Mouse (Mus musculus) heart, embryonic 13.5 days (tissue): ENCODE results near the gene Il6st. TPM values are rescaled to one million over a fixed set of nuclear protein-coding genes. Genes with fewer than 3 reads are reported as not detected.

ENCODE experiments used
- ATAC-seq: fragments of 200-750 bp; cut with Nextera tagmentation; 2 replicates; pipeline ENCODE4 v1.8.0; 2017; ENCODE audit warnings: moderate TSS enrichment; ENCODE audit not compliant: insufficient number of reproducible peaks, low FRiP score, low TSS enrichment; ENCODE audit errors: extremely low read depth
- H3K27ac ChIP-seq: fragments of 300-500 bp; sonication (generic); replicated peaks from 2 replicates; pipeline ENCODE4 v1.5.1; 2015; ENCODE audit warnings: moderate library complexity, mild to moderate bottlenecking, inconsistent platforms
- H3K27me3 ChIP-seq: fragments of 300-500 bp; sonication (generic); replicated peaks from 2 replicates; pipeline ENCODE4 v1.6.1; 2015; ENCODE audit warnings: mild to moderate bottlenecking, inconsistent platforms
- H3K36me3 ChIP-seq: fragments of 300-500 bp; sonication (generic); 2 replicates; pipeline ENCODE4 v1.6.1; 2015; ENCODE audit warnings: mild to moderate bottlenecking, inconsistent platforms
- H3K4me1 ChIP-seq: fragments of 300-500 bp; sonication (generic); 2 replicates; pipeline ENCODE4 v1.6.1; 2015; ENCODE audit warnings: inconsistent platforms
- H3K4me2 ChIP-seq: fragments of 300-500 bp; sonication (generic); 2 replicates; pipeline ENCODE4 v1.6.1; 2015; ENCODE audit warnings: inconsistent platforms, mild to moderate bottlenecking, moderate library complexity
- H3K4me3 ChIP-seq: fragments of 300-500 bp; sonication (generic); 2 replicates; pipeline ENCODE4 v1.5.1; 2015; ENCODE audit warnings: moderate library complexity, mild to moderate bottlenecking, inconsistent platforms
- H3K9ac ChIP-seq: fragments of 300-500 bp; sonication (generic); 2 replicates; pipeline ENCODE4 v1.6.1; 2015; ENCODE audit warnings: inconsistent platforms, mild to moderate bottlenecking, moderate library complexity
- H3K9me3 ChIP-seq: fragments of 300-500 bp; sonication (generic); 2 replicates; pipeline ENCODE4 v1.6.1; 2016; ENCODE audit warnings: inconsistent platforms
- WGBS: fragments of 180-500 bp; shearing (Covaris S2); methylation state at CpG from one replicate; pipeline ENCODE4 v1.1.7; 2015; ENCODE audit warnings: mixed read lengths; 5-methylcytosine and 5-hydroxymethylcytosine counted together
- polyA plus RNA-seq: library from polyadenylated mRNA; unstranded; fragments of >200 nt; fragmentation: Nextera tagmentation; extraction: Ambion mirVana; gene quantifications from 2 replicates; pipeline ENCODE4 v1.2.1, GENCODE M21; 2015

Gene Il6st
- polyA plus RNA-seq, 1 experiment from 2014 or later: 42.1 TPM

DNA sequence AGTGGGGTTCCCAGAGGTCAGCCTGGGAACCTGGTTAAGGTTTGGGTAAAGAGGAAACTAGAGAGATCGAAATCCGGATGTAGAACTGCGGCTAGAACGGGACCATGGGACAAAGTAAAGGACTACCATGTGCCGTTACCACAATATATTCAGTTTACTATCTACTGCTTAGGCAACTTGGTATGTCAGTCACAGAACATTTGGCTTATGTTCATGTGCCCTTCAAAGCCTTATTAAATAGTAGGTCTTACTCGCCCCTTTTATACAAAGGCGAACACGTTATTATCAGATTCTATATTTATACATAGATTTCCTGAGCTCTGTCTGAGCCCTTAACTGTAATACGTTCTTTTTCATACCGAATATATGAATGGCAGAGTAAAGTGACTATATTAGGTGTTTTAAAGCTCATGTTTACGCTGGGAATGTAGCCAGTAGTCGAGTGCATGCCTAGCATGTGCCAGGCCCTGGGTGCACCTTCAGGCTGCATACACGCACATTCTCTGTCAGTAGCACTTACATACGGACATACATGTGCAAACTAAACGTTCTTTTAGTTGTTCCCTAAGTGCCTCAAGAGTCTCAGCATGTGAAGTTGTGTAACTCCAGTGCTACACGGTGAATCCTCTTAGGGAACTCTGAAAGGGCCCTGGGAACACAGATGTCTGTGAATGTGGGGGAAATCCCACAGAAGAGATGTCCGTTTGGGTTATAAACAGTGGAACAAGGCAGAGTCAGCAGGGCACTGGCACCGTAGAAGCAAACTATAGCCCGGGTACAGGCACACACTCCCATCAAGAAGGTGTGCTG lies 2.5 kb downstream of the Il6st start:
- Histone ChIP-seq H3K4me2 (peak overlapping the region; percentile 84), H3K4me1 (peaks cover 53% of the 10 kb centered on the region), H3K27ac (peak overlapping the region; percentile 46), H3K9me3 (no peaks in the 10 kb centered on the region), H3K4me3 (peak overlapping the region; percentile 77), H3K27me3 (no peaks in the 10 kb centered on the region), H3K36me3 (no peaks in the 10 kb centered on the region; the same call in 1 of the 2 replicates), H3K9ac (peak overlapping the region; percentile 69)
- 65% methylated on average over 19 of the region's 19 CpGs for WGBS
- no peak for ATAC-seq

DNA sequence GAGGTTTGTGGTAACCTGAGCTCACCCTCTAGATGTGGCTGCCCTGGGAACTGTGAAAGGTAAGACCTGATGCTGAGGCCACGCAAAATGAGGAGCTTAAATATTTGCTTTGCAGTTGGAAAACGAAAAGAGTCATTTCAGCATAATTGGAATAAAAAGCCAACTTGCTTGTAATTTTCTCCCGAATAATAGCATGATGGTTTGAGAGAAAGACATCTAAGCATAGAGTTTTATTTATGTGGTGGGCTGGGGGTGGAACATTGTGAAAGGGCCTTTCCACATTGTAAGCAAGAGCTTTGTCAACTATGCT lies 3.0 kb downstream of the Il6st start:
- H3K27me3 ChIP-seq: no peaks in the 10 kb centered on the region
- ATAC-seq: no peak
- no peaks in the 10 kb centered on the region; the same call in 1 of the 2 replicates for H3K36me3 ChIP-seq
- H3K4me1 ChIP-seq: peaks cover 56% of the 10 kb centered on the region
- peak overlapping the region; percentile 84 for H3K4me2 ChIP-seq
- no peaks in the 10 kb centered on the region for H3K9me3 ChIP-seq
- peak overlapping the region; percentile 15 for H3K9ac ChIP-seq
- peak overlapping the region; percentile 77; the same call in 1 of the 2 replicates for H3K4me3 ChIP-seq
- H3K27ac ChIP-seq: peak overlapping the region; percentile 46
- 85% methylated on average over 3 of the region's 3 CpGs for WGBS

DNA sequence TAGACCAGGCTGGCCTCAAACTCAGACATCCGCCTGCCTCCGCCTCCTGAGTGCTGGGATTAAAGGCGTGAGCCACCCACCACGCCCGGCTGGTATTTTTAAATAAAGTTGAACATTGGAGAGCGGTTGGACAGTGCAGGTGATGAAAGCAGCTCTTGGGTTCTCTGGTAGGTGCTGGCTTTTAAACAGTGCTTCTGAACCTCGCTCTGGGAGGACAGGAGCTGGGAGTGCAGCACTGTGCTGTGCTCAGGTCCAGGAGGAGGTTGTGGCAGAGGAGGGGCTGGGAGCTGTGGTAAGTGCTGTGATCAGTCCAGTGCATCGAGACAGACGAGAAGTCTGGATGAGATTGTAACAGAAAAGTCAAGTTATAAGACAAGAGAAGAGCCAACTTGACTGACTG lies 3.5 kb downstream of the Il6st start:
- 63% methylated on average over 9 of the region's 9 CpGs for WGBS
- Histone ChIP-seq H3K36me3 (no peaks in the 10 kb centered on the region; the same call in 1 of the 2 replicates), H3K9me3 (no peaks in the 10 kb centered on the region), H3K4me3 (no peak overlapping the region), H3K9ac (no peak overlapping the region), H3K27ac (no peak overlapping the region), H3K27me3 (no peaks in the 10 kb centered on the region), H3K4me1 (peaks cover 61% of the 10 kb centered on the region), H3K4me2 (peak overlapping the region; percentile 16; the same call in 1 of the 2 replicates)
- ATAC-seq: no peak

DNA sequence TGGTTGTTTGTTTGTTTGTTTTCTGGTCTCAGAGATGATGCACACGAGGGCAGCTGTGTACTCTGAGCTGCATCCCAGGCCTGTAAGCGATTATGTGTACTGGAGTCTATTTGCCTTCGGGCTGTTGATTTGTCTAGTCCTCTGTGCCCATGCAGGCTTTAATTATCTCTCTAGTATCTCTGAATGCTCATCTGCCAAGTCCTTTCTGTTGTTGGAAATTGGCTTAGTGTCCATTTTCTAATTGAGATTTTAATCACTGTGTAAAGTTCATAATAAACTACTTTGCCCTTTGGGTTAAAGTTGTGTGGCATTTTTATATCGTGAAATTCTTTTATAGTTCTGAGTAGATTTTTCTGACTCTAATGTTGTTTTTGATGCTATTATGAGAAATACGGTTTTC lies 5.6 kb downstream of the Il6st start:
- H3K9me3 ChIP-seq: no peaks in the 10 kb centered on the region
- H3K9ac ChIP-seq: no peak overlapping the region
- H3K36me3 ChIP-seq: peaks cover 10% of the 10 kb centered on the region; the same call in 1 of the 2 replicates
- 85% methylated on average over 5 of the region's 5 CpGs for WGBS
- ATAC-seq: no peak
- H3K4me1 ChIP-seq: peaks cover 75% of the 10 kb centered on the region
- no peaks in the 10 kb centered on the region for H3K27me3 ChIP-seq
- no peak overlapping the region for H3K4me3 ChIP-seq
- H3K27ac ChIP-seq: no peak overlapping the region
- H3K4me2 ChIP-seq: no peak overlapping the region

DNA sequence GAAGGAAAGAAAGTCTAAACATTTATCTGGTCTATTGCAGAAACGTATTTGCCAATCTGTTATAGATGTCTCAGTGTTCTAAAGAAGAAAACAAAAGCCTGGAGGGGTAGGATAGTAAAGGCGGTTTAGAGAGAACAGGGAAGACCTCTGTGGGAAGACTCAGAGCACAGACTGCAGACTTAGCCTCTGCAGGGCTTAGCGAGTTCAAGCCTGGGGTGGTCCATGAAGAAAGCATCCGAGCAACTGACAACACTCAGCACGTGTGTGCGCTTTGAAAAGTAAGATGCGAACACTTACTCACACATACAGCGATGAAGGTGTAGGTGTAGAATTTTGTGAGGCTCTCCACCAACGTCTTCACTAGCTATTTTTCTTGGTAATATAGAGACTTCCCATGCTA lies 7.3 kb downstream of the Il6st start:
- H3K9ac ChIP-seq: no peak overlapping the region
- H3K36me3 ChIP-seq: peaks cover 21% of the 10 kb centered on the region
- no peaks in the 10 kb centered on the region for H3K9me3 ChIP-seq
- peaks cover 63% of the 10 kb centered on the region for H3K4me1 ChIP-seq
- no peak overlapping the region for H3K4me3 ChIP-seq
- no peak overlapping the region for H3K4me2 ChIP-seq
- 87% methylated on average over 9 of the region's 9 CpGs for WGBS
- no peak overlapping the region for H3K27ac ChIP-seq
- H3K27me3 ChIP-seq: no peaks in the 10 kb centered on the region
- ATAC-seq: no peak

DNA sequence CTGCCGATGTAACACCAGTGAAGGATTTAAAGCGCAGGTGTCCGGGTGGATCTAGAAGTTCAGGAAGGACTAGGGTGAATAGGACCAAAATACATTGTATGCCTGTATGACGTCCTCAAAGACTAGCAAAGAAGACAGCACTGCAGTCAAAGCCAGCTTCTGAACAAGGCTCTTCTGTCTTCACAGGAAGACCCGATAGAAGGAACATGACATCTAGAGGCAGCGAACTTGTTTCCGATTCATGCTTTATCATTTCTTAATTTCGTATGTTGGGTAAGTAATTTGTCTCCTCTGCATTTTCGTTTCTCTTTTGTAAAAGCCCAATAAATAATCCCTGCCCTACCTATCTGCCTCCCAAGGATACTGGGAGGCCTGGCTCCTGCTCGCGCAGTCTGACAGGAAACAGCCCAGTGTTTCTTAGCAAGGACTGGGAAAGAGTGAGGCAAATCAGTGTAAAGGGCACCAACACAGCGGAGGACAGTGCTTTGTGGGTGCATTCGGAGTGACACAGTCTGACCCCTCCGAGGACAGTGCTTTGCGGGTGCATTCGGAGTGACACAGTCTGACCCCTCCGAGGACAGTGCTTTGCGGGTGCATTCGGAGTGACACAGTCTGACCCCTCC lies 8.6 kb downstream of the Il6st start:
- 83% methylated on average over 19 of the region's 19 CpGs for WGBS
- Histone ChIP-seq H3K27me3 (no peaks in the 10 kb centered on the region), H3K4me1 (peaks cover 50% of the 10 kb centered on the region), H3K9ac (no peak overlapping the region), H3K36me3 (peaks cover 29% of the 10 kb centered on the region), H3K9me3 (no peaks in the 10 kb centered on the region), H3K27ac (no peak overlapping the region), H3K4me3 (no peak overlapping the region), H3K4me2 (no peak overlapping the region)
- ATAC-seq: no peak

DNA sequence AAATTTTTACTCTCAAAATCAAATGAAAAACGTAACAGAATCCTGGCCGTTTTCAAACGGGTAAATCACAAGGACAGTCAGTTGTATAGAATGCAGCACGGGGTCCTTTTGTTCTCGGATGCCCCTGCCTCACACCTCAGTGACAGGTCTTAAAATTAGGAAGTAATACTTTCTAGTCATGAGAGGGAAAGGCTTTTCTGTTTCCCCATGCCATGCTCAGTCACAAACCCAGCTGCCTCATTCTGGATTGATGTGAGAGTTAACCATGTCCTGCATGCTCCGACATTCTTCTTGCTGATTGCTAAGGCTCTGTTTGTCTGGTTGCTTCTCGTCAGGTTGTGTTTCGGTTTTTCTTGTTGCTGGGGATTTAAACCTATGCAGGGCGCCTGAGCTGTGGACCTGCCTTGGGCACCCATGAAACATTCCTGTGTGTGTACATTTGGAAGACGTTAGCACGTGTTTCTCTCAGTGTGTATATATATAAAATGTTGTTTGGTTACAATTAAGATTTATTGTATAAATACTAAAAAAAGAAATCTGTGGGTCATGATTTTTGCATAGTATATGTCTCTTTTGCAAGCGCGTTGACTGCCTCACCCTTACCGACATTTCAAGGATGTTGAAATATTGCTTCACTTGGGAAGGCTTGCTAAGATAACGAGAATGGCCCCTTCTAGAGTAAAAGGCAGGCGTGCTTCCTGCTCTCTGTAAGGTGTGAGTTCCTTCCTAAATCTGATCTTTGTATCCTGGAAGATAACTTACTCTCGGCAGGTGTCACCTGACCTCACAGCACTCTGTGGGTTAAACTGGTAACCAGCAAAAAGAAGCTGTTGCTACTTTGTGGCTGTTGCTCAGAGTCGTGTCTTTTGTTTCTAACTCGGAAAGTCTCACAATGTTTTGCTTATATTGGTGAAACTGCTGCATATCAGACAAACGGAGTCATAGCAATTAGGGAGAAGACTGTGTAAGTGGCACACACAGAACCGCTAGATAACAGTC lies 10.2 kb downstream of the Il6st start:
- H3K27me3 ChIP-seq: no peaks in the 10 kb centered on the region
- peaks cover 41% of the 10 kb centered on the region for H3K4me1 ChIP-seq
- peaks cover 37% of the 10 kb centered on the region for H3K36me3 ChIP-seq
- no peaks in the 10 kb centered on the region for H3K9me3 ChIP-seq
- H3K4me2 ChIP-seq: no peak overlapping the region
- no peak overlapping the region for H3K4me3 ChIP-seq
- no peak overlapping the region for H3K9ac ChIP-seq
- ATAC-seq: no peak
- no peak overlapping the region for H3K27ac ChIP-seq
- WGBS: 67% methylated on average over 21 of the region's 21 CpGs

DNA sequence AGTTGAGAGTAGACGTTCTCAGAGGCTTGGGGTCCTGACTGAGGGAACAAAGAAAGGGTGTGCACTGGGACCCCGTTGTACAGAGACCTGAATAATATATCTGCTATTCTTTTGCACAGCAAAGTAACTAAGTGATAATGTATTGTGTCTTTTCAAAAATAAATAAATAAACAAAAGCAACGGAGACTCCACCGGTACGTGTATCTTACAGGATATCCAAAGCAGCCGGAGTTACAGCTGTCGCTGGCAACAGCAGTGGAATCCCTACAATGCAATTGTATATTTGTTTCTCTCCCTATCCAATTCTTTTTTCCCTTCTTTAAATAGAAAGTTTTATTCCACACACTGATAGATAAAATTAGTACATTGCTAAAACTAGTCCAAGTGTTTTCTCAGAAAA lies 15.2 kb downstream of the Il6st start:
- no peak for ATAC-seq
- Histone ChIP-seq H3K27ac (no peak overlapping the region), H3K9me3 (no peaks in the 10 kb centered on the region), H3K36me3 (peaks cover 71% of the 10 kb centered on the region), H3K9ac (no peak overlapping the region), H3K4me2 (no peak overlapping the region), H3K27me3 (no peaks in the 10 kb centered on the region), H3K4me3 (no peak overlapping the region), H3K4me1 (peaks cover 5% of the 10 kb centered on the region)
- WGBS: 78% methylated on average over 7 of the region's 7 CpGs

DNA sequence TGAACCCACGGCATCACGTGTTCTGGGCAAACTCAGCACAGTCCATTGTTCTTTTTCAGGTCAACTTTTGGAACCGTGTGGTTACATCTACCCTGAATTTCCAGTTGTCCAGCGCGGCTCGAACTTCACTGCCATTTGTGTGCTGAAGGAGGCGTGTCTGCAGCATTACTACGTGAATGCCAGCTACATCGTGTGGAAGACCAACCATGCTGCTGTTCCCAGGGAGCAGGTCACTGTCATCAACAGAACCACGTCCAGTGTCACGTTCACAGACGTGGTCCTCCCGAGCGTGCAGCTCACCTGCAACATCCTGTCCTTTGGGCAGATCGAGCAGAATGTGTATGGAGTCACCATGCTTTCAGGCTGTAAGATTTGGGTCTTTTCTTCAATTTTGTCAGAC lies 16.1 kb downstream of the Il6st start:
- Histone ChIP-seq H3K4me1 (no peaks in the 10 kb centered on the region), H3K36me3 (peaks cover 79% of the 10 kb centered on the region), H3K4me2 (no peak overlapping the region), H3K9ac (no peak overlapping the region), H3K4me3 (no peak overlapping the region), H3K9me3 (no peaks in the 10 kb centered on the region), H3K27ac (no peak overlapping the region), H3K27me3 (no peaks in the 10 kb centered on the region)
- WGBS: 88% methylated on average over 15 of the region's 15 CpGs
- no peak for ATAC-seq

DNA sequence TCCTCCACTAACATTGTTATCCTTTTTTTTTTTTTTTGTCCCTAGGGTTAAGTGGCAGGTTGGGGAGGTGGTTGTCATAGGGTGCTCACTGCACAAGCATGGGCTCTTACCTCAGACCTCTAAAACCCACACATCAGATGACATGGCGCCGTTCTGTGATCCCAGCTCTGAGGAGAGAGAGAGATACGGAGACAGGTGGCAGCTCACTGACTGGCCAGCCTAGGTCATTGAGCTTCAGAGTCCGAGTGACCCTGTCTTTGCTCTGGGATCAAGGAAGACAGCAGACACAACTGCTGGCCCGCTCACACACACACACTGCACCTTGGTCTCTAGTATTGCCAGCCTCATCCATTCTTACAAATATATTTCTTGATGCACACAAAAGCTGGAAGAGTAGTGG lies 18.7 kb downstream of the Il6st start:
- 89% methylated on average over 5 of the region's 5 CpGs for WGBS
- Histone ChIP-seq H3K4me1 (no peaks in the 10 kb centered on the region), H3K27me3 (no peaks in the 10 kb centered on the region), H3K4me2 (no peak overlapping the region), H3K9me3 (no peaks in the 10 kb centered on the region), H3K27ac (no peak overlapping the region), H3K4me3 (no peak overlapping the region), H3K36me3 (peaks cover 85% of the 10 kb centered on the region), H3K9ac (no peak overlapping the region)
- ATAC-seq: no peak

DNA sequence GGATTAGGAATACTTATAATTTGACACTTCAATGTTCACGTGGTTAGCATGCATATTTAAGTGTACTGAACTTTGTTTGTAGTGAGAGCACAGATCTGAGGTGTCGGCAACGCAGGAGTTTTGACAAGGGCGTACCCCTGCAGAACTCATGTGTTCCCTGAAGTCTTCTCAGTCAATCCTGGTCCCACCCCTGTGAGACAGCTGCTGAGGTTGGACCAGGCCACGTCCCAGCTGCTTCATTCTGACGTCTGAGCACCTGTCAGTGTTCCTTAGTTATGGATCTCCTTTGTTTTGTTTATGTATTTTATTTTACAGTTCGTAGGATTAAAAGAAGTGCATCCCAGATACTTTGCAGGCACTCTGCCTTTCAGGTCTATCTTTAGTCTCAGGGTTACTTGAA lies 19.1 kb downstream of the Il6st start:
- H3K27ac ChIP-seq: no peak overlapping the region
- no peak overlapping the region for H3K9ac ChIP-seq
- ATAC-seq: no peak
- H3K9me3 ChIP-seq: no peaks in the 10 kb centered on the region
- no peaks in the 10 kb centered on the region for H3K27me3 ChIP-seq
- no peak overlapping the region for H3K4me3 ChIP-seq
- peaks cover 86% of the 10 kb centered on the region for H3K36me3 ChIP-seq
- no peak overlapping the region for H3K4me2 ChIP-seq
- 80% methylated on average over 7 of the region's 7 CpGs for WGBS
- H3K4me1 ChIP-seq: no peaks in the 10 kb centered on the region
